Mouse (Mus musculus) limb, embryonic 11.5 days (tissue): ENCODE measurements at regions not wholly inside any gene's neighbourhood (a gene's known extent, or its start where the extent isn't known, plus 50 kb on each side); places are given as distances from the start of the nearest gene placed in this dataset.
A peak's percentile ranks its signal among the peaks of the same experiment; 100 is the strongest.

Source experiments
- ATAC-seq: fragments of 200-750 bp; cut with Nextera tagmentation; 2 replicates; pipeline ENCODE4 v1.8.0; 2017; ENCODE audit warnings: low read depth; ENCODE audit not compliant: insufficient number of reproducible peaks, low FRiP score, low TSS enrichment
- DNase-seq: peaks from one replicate; pipeline ENCODE4 v3.0.0-alpha.2; 2015; ENCODE audit warnings: low spot score
- H3K27ac ChIP-seq: fragments of 300-500 bp; sonication (generic); replicated peaks from 2 replicates; pipeline ENCODE4 v1.5.1; 2014; ENCODE audit warnings: low read depth, mild to moderate bottlenecking, low read length
- H3K27me3 ChIP-seq: fragments of 300-500 bp; sonication (generic); 2 replicates; pipeline ENCODE4 v1.6.1; 2014; ENCODE audit warnings: mild to moderate bottlenecking, low read length, mixed read lengths; ENCODE audit not compliant: control insufficient read depth, insufficient read depth
- H3K36me3 ChIP-seq: fragments of 300-500 bp; sonication (generic); 2 replicates; pipeline ENCODE4 v1.6.1; 2014; ENCODE audit warnings: mild to moderate bottlenecking, low read length, moderate library complexity, mixed read lengths; ENCODE audit not compliant: control insufficient read depth, insufficient read depth
- H3K4me1 ChIP-seq: fragments of 300-500 bp; sonication (generic); 2 replicates; pipeline ENCODE4 v1.6.1; 2014; ENCODE audit warnings: low read length, mixed read lengths; ENCODE audit not compliant: control insufficient read depth, insufficient read depth
- H3K4me2 ChIP-seq: fragments of 300-500 bp; sonication (generic); 2 replicates; pipeline ENCODE4 v1.6.1; 2014; ENCODE audit warnings: low read depth, mild to moderate bottlenecking, moderate library complexity; ENCODE audit not compliant: severe bottlenecking
- H3K4me3 ChIP-seq: fragments of 300-500 bp; sonication (generic); 2 replicates; pipeline ENCODE4 v1.5.1; 2014; ENCODE audit warnings: low read depth, low read length
- H3K9ac ChIP-seq: fragments of 300-500 bp; sonication (generic); 2 replicates; pipeline ENCODE4 v1.6.1; 2014; ENCODE audit warnings: mild to moderate bottlenecking, low read length
- H3K9me3 ChIP-seq: fragments of 300-500 bp; sonication (generic); 2 replicates; pipeline ENCODE4 v1.6.1; 2016; ENCODE audit warnings: low read length; ENCODE audit not compliant: control insufficient read depth
- WGBS: fragments of 180-500 bp; shearing (Covaris S2); extraction: QIAGEN DNeasy Blood & Tissue Kit; methylation state at CpG from one replicate; pipeline ENCODE4 v1.1.7; 2014; 5-methylcytosine and 5-hydroxymethylcytosine counted together

DNA sequence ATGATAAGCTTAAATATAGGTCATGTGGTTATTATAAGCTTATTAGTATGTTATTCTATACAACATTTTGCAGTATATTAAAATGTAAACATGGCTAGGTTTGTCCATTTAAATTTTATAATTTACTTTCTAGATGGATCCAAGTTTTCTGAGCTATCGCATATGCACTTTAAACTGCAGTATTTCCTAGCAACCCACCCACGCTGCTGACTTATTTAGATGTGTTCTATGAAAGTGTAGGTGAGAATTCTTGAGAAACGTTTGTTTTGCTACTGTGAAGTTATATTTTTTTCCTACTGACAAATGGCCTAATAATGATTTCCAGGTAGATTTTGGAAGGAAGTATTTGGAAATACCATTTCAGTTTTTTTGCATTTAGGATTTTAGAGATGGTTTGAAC, 308.0 kb downstream of the Gbe1 start:
- Histone ChIP-seq H3K36me3 (no peaks in the 10 kb centered on the region), H3K9me3 (no peaks in the 10 kb centered on the region), H3K27ac (no peak overlapping the region), H3K4me1 (no peaks in the 10 kb centered on the region), H3K4me3 (no peak overlapping the region), H3K4me2 (no peak overlapping the region), H3K9ac (no peak overlapping the region), H3K27me3 (no peaks in the 10 kb centered on the region)
- ATAC-seq (no peak), DNase-seq (no peak)
- 85% methylated on average over 3 of the region's 3 CpGs for WGBS

DNA sequence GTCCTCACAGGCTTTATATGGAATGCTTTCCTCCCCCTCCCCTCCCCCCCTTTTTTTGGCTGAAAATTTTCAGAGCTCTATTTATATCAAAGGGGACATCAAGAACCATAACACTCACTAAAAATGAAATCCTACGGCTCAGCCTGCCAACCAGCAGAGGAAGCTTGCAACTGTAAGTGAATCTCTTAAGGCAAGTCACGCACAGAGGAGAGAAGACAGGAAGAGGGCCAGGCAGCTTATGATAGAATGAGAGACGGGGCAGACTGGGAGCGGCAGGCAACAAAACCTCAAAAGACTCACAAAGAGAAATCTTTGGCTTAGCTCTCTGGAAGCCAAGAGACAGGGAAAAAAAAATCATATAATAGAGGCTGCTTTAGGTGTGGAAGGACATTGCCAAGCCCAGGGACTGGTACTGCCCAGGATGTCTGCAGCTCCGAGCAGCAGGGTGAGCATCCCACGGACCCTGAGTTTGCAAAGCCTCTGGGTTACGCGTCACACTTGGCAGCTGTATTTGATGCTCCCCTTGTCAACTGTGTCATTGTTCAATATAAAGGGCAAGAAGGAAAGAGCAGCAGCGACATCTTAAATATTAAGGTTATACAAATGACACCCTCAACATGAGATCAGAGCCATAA, 330.0 kb downstream of the Gbe1 start:
- H3K27me3 ChIP-seq, result no peaks in the 10 kb centered on the region

GRCm38 (mm10) chr16:70644695-70645279, 331.0 kb downstream of the Gbe1 start:
- ATAC-seq (no peak), DNase-seq (no peak)
- Histone ChIP-seq H3K9me3 (no peaks in the 10 kb centered on the region), H3K4me1 (no peaks in the 10 kb centered on the region), H3K4me3 (no peak overlapping the region), H3K27me3 (no peaks in the 10 kb centered on the region), H3K9ac (no peak overlapping the region), H3K4me2 (no peak overlapping the region), H3K27ac (no peak overlapping the region), H3K36me3 (no peaks in the 10 kb centered on the region)
- 75% methylated on average over 8 of the region's 8 CpGs for WGBS

More for the DNA sequence above, 330.0 kb downstream of the Gbe1 start:
- Histone ChIP-seq H3K9ac (no peak overlapping the region), H3K27ac (no peak overlapping the region), H3K4me3 (no peak overlapping the region), H3K4me2 (no peak overlapping the region), H3K9me3 (no peaks in the 10 kb centered on the region), H3K36me3 (no peaks in the 10 kb centered on the region), H3K4me1 (no peaks in the 10 kb centered on the region)
- whole genome bisulfite sequencing, result 91% methylated on average over 9 of the region's 9 CpGs
- DNase-seq (no peak), ATAC-seq (no peak)

GRCm38 (mm10) chr16:70654429-70655081, 340.8 kb downstream of the Gbe1 start:
- WGBS, result 62% methylated on average over 6 of the region's 6 CpGs
- no peak for DNase-seq
- no peaks in the 10 kb centered on the region for H3K4me1 ChIP-seq
- H3K27me3 ChIP-seq, result no peaks in the 10 kb centered on the region
- H3K27ac ChIP-seq, result no peak overlapping the region
- no peak overlapping the region for H3K4me3 ChIP-seq
- no peaks in the 10 kb centered on the region for H3K9me3 ChIP-seq
- no peak for ATAC-seq
- H3K4me2 ChIP-seq, result no peak overlapping the region
- H3K9ac ChIP-seq, result no peak overlapping the region
- no peaks in the 10 kb centered on the region for H3K36me3 ChIP-seq

DNA sequence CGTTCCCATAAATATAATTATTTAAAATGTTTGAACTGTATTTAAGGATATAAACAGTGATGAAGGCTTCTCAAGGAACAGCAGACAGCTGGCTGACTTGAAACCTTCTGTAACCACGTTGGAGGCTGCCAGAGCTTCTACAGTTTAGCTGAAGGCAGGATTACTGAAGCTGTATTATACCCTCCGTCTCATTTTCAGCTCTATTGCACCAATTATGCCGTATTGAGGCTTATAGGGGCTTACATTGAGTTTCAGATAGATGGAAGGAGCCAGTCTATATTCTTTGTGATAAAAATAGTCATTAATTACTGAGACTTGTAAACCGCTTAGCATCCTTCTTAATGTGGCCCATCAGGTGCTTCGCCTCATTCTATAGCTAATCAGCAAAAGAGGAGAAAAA, 376.1 kb downstream of the Gbe1 start:
- DNase-seq, result no peak
- H3K9me3 ChIP-seq, result no peaks in the 10 kb centered on the region

GRCm38 (mm10) chr16:70724722-70725284, 411.1 kb downstream of the Gbe1 start:
- Histone ChIP-seq H3K4me2 (no peak overlapping the region), H3K27me3 (no peaks in the 10 kb centered on the region), H3K4me3 (no peak overlapping the region), H3K9ac (no peak overlapping the region), H3K4me1 (no peaks in the 10 kb centered on the region), H3K9me3 (no peaks in the 10 kb centered on the region), H3K27ac (no peak overlapping the region), H3K36me3 (no peaks in the 10 kb centered on the region)
- DNase-seq, result no peak
- no peak for ATAC-seq
- WGBS, result 77% methylated on average over 5 of the region's 5 CpGs

More for the DNA sequence above, 376.1 kb downstream of the Gbe1 start:
- Histone ChIP-seq H3K4me1 (no peaks in the 10 kb centered on the region), H3K36me3 (no peaks in the 10 kb centered on the region), H3K4me2 (no peak overlapping the region), H3K27me3 (no peaks in the 10 kb centered on the region), H3K4me3 (no peak overlapping the region), H3K27ac (no peak overlapping the region), H3K9ac (no peak overlapping the region)
- 88% methylated on average over 6 of the region's 6 CpGs for WGBS
- no peak for ATAC-seq

GRCm38 (mm10) chr16:70725291-70725801, 411.6 kb downstream of the Gbe1 start:
- H3K36me3 ChIP-seq, result no peaks in the 10 kb centered on the region
- H3K27ac ChIP-seq, result no peak overlapping the region
- DNase-seq (peak; percentile 21), ATAC-seq (no peak)
- no peak overlapping the region for H3K9ac ChIP-seq
- H3K27me3 ChIP-seq, result no peaks in the 10 kb centered on the region
- no peak overlapping the region for H3K4me3 ChIP-seq
- no peaks in the 10 kb centered on the region for H3K4me1 ChIP-seq
- H3K9me3 ChIP-seq, result no peaks in the 10 kb centered on the region
- WGBS, result 57% methylated on average over 6 of the region's 6 CpGs
- no peak overlapping the region for H3K4me2 ChIP-seq

DNA sequence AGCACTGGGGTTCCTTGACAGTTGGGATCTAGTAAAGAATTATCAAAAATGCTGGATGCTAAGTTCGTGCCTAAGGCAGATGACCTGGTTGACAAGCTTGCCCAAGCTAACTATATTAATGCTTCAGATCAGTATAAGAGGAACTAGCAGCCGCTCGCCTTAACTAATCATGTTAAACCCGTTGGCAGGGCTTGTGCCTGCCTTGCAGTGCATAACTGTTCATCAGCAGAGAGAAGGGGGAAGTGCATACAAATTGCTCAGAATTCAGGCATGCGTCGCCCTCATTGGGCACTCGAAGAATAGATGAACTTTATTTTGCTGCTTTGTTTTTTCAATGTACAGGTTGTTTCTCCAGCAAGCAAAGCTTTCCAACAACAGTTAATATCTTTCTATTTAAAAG, 419.3 kb downstream of the Gbe1 start:
- Histone ChIP-seq H3K36me3 (no peaks in the 10 kb centered on the region), H3K27ac (no peak overlapping the region), H3K27me3 (no peaks in the 10 kb centered on the region), H3K9ac (no peak overlapping the region), H3K9me3 (no peaks in the 10 kb centered on the region), H3K4me1 (no peaks in the 10 kb centered on the region), H3K4me2 (no peak overlapping the region), H3K4me3 (no peak overlapping the region)
- ATAC-seq (no peak), DNase-seq (no peak)
- WGBS, result 91% methylated on average over 7 of the region's 7 CpGs
